Mouse (Mus musculus) liver, postnatal 0 days (tissue): Measurements from ENCODE around the gene Lemd1. TPM values are rescaled to one million over a fixed set of nuclear protein-coding genes. Genes with fewer than 3 reads are reported as not detected.

Source experiments
- ATAC-seq: fragments of 200-750 bp; cut with Nextera tagmentation; 2 replicates; pipeline ENCODE4 v1.8.0; 2017; ENCODE audit warnings: mild to moderate bottlenecking, moderate library complexity
- DNase-seq: peaks from one replicate; pipeline ENCODE4 v3.0.0-alpha.2; 2016
- H3K27ac ChIP-seq: fragments of 300-500 bp; sonication (generic); 2 replicates; pipeline ENCODE4 v1.5.1; 2014; ENCODE audit warnings: antibody characterized with exemption, moderate library complexity, mild to moderate bottlenecking, low read depth
- H3K27me3 ChIP-seq: fragments of 300-500 bp; sonication (generic); 2 replicates; pipeline ENCODE4 v1.6.1; 2014; ENCODE audit warnings: low read length, control low read depth, mixed read lengths; ENCODE audit not compliant: insufficient read depth
- H3K36me3 ChIP-seq: fragments of 300-500 bp; sonication (generic); replicated peaks from 2 replicates; pipeline ENCODE4 v1.6.1; 2014; ENCODE audit warnings: mild to moderate bottlenecking, control low read depth, low read length, moderate library complexity, mixed read lengths; ENCODE audit not compliant: insufficient read depth
- H3K4me1 ChIP-seq: fragments of 300-500 bp; sonication (generic); 2 replicates; pipeline ENCODE4 v1.6.1; 2014; ENCODE audit warnings: antibody characterized with exemption, mild to moderate bottlenecking, control low read depth; ENCODE audit not compliant: insufficient read depth
- H3K4me2 ChIP-seq: fragments of 300-500 bp; sonication (generic); 2 replicates; pipeline ENCODE4 v1.6.1; 2014; ENCODE audit warnings: low read depth, mild to moderate bottlenecking, low read length, moderate library complexity, mixed read lengths
- H3K4me3 ChIP-seq: fragments of 300-500 bp; sonication (generic); 2 replicates; pipeline ENCODE4 v1.5.1; 2014; ENCODE audit warnings: low read depth, low read length
- H3K9ac ChIP-seq: fragments of 300-500 bp; sonication (generic); replicated peaks from 2 replicates; pipeline ENCODE4 v1.6.1; 2014; ENCODE audit warnings: mild to moderate bottlenecking, moderate library complexity
- H3K9me3 ChIP-seq: fragments of 300-500 bp; sonication (generic); 2 replicates; pipeline ENCODE4 v1.6.1; 2016; ENCODE audit warnings: mild to moderate bottlenecking, control low read depth, low read length, mixed read lengths
- CTCF ChIP-seq: sonication (generic); IDR thresholded peaks from 2 replicates; pipeline ENCODE4 v1.5.1; 2016; ENCODE audit warnings: antibody characterized with exemption, low read depth
- EP300 ChIP-seq: IDR thresholded peaks from 2 replicates; pipeline ENCODE4 v1.6.1; 2016; ENCODE audit warnings: antibody characterized with exemption, low read depth, mild to moderate bottlenecking
- WGBS: fragments of 180-500 bp; shearing (Covaris S2); extraction: QIAGEN DNeasy Blood & Tissue Kit; methylation state at CpG from one replicate; pipeline ENCODE4 v1.1.7; 2014; ENCODE audit not compliant: insufficient replicate concordance; 5-methylcytosine and 5-hydroxymethylcytosine counted together
- microRNA counts: library from miRNA; unstranded; fragments of <30 nt; microRNA quantifications from one replicate; lab custom pipeline; 2015
- microRNA-seq: library from miRNA; unstranded; fragments of <30 nt; microRNA quantifications from one replicate; pipeline ENCODE4, GENCODE M21; 2016
- polyA plus RNA-seq: library from polyadenylated mRNA; unstranded; fragments of >200 nt; fragmentation: Nextera tagmentation; extraction: Ambion mirVana; gene quantifications from 2 replicates; pipeline ENCODE4 v1.2.1, GENCODE M21; 2015

The Lemd1 gene
- polyA plus RNA-seq, 1 experiment from 2014 or later = not detected

DNA sequence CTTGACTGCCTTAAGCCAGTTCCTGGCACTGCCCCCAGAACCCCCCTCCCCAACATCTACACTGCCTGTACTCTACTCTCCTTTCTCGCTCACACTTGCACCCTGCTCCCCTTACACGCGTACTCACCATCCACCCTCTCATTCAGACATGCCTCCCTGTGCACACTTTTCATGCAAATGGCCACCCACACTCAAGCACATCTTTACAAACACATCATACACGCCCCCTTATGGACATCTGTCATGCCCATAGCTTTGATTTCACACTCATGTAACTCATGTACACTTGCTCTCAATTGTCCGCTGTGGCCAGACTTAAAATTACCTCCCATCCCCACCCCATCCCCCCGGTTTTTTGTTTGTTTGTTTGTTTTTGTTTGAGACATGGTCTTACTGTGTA lies 116.7 kb downstream of the Lemd1 start:
- no peaks in the 10 kb centered on the region for H3K9me3 ChIP-seq
- H3K4me2 ChIP-seq = no peak overlapping the region
- no peak for TF ChIP-seq EP300
- peak; percentile 5; the same call in 1 of the 2 replicates for TF ChIP-seq CTCF
- WGBS = 80% methylated on average over 6 of the region's 6 CpGs
- H3K4me1 ChIP-seq = peaks cover 11% of the 10 kb centered on the region
- H3K27me3 ChIP-seq = peaks cover 3% of the 10 kb centered on the region; the same call in 1 of the 2 replicates
- H3K9ac ChIP-seq = no peak overlapping the region
- ATAC-seq = no peak
- no peak for DNase-seq
- no peak overlapping the region for H3K4me3 ChIP-seq
- no peak overlapping the region for H3K27ac ChIP-seq
- H3K36me3 ChIP-seq = no peaks in the 10 kb centered on the region

DNA sequence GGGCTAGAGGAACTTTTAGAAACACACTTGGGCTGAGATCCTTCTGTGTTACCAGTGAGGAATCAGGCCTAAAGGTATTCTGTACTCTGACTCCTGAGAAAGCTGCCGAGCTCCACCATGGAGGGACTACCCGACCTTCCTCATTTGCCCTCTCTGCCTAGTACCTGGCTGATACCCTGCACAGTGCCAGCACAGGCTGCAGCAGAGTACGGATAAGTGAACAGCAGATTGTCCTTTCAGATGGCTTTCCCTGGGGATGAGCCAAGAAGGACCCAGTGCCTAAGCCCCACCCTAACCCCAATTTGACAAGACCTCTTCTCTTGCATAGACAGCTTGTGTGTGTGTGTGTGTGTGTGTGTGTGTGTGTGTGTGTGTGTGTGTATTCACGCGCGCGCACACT lies 117.4 kb downstream of the Lemd1 start:
- Histone ChIP-seq H3K9ac (no peak overlapping the region), H3K27me3 (peaks cover 3% of the 10 kb centered on the region; the same call in 1 of the 2 replicates), H3K36me3 (no peaks in the 10 kb centered on the region), H3K4me1 (peaks cover 11% of the 10 kb centered on the region), H3K4me3 (no peak overlapping the region), H3K4me2 (no peak overlapping the region), H3K9me3 (no peaks in the 10 kb centered on the region), H3K27ac (no peak overlapping the region)
- WGBS = 63% methylated on average over 7 of the region's 7 CpGs
- DNase-seq (no peak), ATAC-seq (no peak)
- TF ChIP-seq CTCF (no peak), EP300 (no peak)

MicroRNA genes within 50 kb of the gene (microRNA counts, 519-probe panel; counts per million panel counts)
- microRNA mmu-miR-135b (lab: Ali Mortazavi, UCI) = not detected

Small RNAs within 50 kb of the gene (microRNA-seq; reads per million reads assigned to microRNA genes)
- gene Mir135b = 1.2 reads per million

Other genes starting within 250 kb of the Lemd1 start
- gene Slc45a3, start 228.5 kb upstream of the Lemd1 start, polyA plus RNA-seq = 4.3 and 6.0 TPM in 2 replicates
- gene Elk4, start 183.8 kb upstream of the Lemd1 start, polyA plus RNA-seq = 10.7 and 14.6 TPM in 2 replicates
- gene Mfsd4a, start 123.4 kb upstream of the Lemd1 start, polyA plus RNA-seq = 2.3 and 2.8 TPM in 2 replicates
- gene Cdk18, start 51.7 kb upstream of the Lemd1 start, polyA plus RNA-seq = 3.5 and 4.5 TPM in 2 replicates
- not detected in 2 replicates for gene AC124108.1, start within 50 bp of the Lemd1 start, polyA plus RNA-seq
- not detected in 2 replicates for gene Gm10188, start 38.3 kb downstream of the Lemd1 start, polyA plus RNA-seq
- 0.32 and 0.40 TPM in 2 replicates for gene Klhdc8a, start 107.2 kb downstream of the Lemd1 start, polyA plus RNA-seq
- 6.0 and 6.8 TPM in 2 replicates for gene Nuak2, start 124.7 kb downstream of the Lemd1 start, polyA plus RNA-seq
- gene Tmcc2, start 199.8 kb downstream of the Lemd1 start, polyA plus RNA-seq = 154 TPM in 2 replicates
- gene Dstyk, start 226.1 kb downstream of the Lemd1 start, polyA plus RNA-seq = 2.3 and 2.9 TPM in 2 replicates